ENCODE assay signal across 18 mouse cellular contexts in the genomic region with DNA sequence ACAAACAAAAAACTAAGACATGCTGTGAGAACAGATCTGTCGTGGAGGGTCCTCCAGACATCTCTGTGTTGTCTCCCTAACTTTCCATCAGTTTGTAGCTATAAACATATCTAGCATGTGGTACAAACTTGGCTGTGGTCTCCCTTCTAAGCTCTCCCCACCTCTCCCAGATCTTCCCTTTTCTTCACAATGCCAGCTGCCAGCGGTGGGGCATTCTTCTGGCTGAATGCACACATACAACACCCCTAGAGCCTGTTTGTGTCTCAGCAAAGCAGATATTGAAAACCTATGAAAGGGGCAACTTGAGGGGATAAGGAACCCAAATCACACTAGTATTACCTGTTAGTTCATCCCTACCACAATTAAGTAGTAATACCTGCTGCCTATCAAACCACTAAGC.
"Had no signal": no experiment of that assay in that cellular context is flagged by ENCODE, and none has a peak within 500 bp of the region (broad histone marks: within the 10 kb centered on the region; RNA-seq: fewer than 3 reads in every experiment).

No protein-coding gene starts in this region.

- H3K9ac ChIP-seq: liver, postnatal 0 days; lung, embryonic 15.5 days; midbrain, embryonic 13.5 days; midbrain, embryonic 15.5 days; neural tube, embryonic 12.5 days; stomach, embryonic 15.5 days had no signal

- H3K27me3 ChIP-seq: lung, embryonic 15.5 days; megakaryocyte, embryonic 14.5 days; midbrain, embryonic 13.5 days; midbrain, embryonic 15.5 days; neural tube, embryonic 12.5 days; stomach, embryonic 15.5 days had no signal

- DNase-seq: liver, postnatal 0 days; lung, adult 2 months; lung, postnatal 14 days; lung, postnatal 36 days; right cerebral cortex, postnatal 14 days; thymus, adult 2 months; thymus, postnatal 25 days; thymus, postnatal 4 days had no signal

- H3K27ac ChIP-seq: lung, embryonic 15.5 days; macrophage; midbrain, embryonic 13.5 days; midbrain, embryonic 15.5 days; neural tube, embryonic 12.5 days; stomach, embryonic 15.5 days; stomach, postnatal 0 days had no signal

- H3K4me2 ChIP-seq: lung, embryonic 15.5 days; midbrain, embryonic 11.5 days; midbrain, embryonic 13.5 days; midbrain, embryonic 15.5 days; neural tube, embryonic 12.5 days; stomach, embryonic 15.5 days had no signal

- H3K4me1 ChIP-seq: lung, embryonic 15.5 days; megakaryocyte, embryonic 14.5 days; neural tube, embryonic 12.5 days; stomach, embryonic 15.5 days had no signal

- H3K9me3 ChIP-seq: lung, embryonic 15.5 days; megakaryocyte, embryonic 14.5 days; midbrain, embryonic 13.5 days; midbrain, embryonic 15.5 days; neural tube, embryonic 12.5 days; stomach, embryonic 15.5 days had no signal

- H3K4me3 ChIP-seq: lung, embryonic 15.5 days; megakaryocyte, embryonic 14.5 days; midbrain, embryonic 13.5 days; midbrain, embryonic 15.5 days; neural tube, embryonic 12.5 days; stomach, embryonic 15.5 days had no signal

- ATAC-seq: liver, postnatal 0 days; lung, postnatal 0 days; midbrain, embryonic 13.5 days; midbrain, embryonic 15.5 days had no signal

- H3K36me3 ChIP-seq: lung, embryonic 15.5 days; midbrain, embryonic 13.5 days; midbrain, embryonic 15.5 days; neural tube, embryonic 12.5 days; stomach, embryonic 15.5 days had no signal
